Mouse (Mus musculus): ENCODE measurements around the gene Vash2.
"Not testable (repeated sequence)": the region's sequence is repeated elsewhere in the genome, so short reads cannot be mapped to it uniquely, and the experiment has no call there.

Vash2 gene

DNA sequence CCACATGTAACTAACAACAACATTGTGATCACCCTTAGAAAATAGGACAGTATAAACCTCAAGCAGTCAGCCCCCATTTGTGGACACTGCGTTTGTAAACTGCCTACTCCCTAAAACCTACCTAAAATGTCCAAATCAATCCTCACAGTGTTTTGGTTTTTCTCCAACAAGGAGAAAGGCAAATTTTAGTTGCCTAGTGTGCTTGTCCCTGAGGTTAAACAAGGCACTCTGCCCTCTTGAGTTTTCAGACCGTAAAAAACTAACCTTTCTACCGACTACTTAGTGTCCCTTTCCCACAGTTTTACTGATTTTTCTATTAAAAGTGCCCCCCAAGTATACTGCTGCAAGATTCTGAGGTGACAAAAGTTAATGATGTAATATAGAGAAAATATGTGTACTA lies 51.8 kb downstream of the Vash2 start:
- no peak for DNase-seq (ENCODE audit: low read depth, low spot score)

DNA sequence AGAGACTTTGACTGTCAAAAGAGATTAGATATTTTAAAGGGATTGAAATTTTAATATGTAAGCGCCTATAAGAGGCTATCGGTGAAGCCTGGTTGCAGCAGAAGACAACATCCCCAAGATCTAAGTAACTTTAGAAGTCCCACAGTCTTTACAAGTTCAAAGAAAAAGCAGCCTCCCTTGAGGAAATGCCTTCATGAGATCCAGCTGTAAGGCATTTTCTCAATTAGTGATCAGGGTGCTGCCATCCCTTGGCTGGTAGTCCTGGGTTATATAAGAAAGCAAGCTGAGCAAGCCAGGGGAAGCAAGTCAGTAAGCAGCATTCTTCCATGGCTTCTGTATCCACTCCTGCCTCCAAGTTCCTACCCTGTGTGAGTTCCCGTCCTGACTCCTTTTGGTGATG lies 54.3 kb downstream of the Vash2 start, which contains the start of gene Angel2:
Angel2 (plus strand) TSS at position 301 of the 400 bp plus-strand sequence.
- not testable (repeated sequence) for DNase-seq (ENCODE audit: low read depth, low spot score)

DNA sequence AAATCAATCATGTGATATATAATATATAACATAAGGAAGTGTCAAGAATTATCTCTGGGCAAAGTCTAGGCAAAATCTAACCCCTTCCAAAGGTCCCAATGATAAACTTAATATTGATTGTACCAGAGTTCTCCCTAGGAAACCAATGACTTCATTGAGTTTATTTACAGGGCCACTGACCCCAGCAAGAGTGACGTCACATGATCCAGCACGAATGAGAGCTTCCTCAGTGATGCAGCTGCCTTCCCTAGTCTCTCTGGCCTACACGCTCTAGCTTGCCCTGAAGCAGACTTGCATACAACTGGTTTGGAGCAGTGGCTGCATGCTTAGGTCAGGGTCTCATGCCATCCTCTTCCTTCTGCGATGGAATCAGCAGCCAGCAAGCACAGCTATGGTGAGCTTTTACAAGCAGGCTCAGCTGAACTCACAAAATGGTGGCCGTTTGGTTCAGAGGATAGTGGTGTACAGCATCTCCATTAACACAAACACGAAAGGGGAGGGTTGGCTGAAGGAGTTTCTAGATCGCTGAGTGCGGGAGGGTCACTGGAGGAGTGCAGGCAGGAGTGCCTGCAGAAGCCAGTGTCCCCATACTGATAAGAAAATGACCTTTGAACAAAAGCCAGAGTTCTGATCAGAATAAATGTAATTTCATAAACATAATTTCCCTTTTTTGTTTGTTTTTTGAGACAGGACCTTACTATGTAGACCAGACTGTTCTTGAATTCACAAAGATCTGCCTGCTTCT lies 59.2 kb downstream of the Vash2 start:
- DNase-seq (ENCODE audit: low read depth, low spot score), result no peak

DNA sequence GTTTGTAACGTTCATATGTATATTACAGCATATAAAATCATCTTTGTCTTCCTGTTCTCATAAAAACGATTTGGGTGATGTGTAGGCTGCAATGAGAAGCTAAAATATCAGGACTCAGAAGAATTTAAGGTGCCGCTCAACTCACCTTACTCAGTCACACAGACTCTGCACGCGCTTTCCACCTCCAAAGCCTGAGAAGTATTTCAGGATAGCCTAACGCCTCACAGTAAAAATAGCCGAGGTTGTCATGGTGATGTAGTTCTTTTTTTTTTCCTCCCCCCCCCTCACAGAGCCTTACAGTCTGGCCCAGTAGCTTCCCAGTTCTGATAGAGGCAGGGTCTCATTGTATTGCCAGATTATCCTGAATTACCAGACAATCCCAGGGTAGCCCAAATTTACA lies 60.2 kb downstream of the Vash2 start:
- DNase-seq (ENCODE audit: low read depth, low spot score), result no peak

DNA sequence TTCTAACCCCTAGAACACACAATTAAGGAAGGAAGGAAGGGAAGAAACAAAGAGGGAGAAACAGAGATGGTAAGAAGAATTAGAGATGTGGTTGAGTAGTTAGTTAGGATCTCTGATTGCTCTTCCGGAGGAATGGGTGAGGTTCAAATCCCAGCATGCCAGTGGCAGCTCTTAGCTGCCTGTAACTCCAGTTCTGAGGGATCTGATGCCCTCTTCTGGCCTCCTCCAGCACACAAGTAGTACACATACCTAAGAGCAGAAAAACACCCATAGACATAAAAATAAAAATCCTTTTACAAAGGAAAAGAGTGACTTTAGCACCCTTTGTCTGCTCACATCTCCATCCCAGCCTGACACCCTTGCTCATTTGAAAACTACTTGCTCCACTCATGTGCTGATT lies 66.5 kb downstream of the Vash2 start:
- DNase-seq (ENCODE audit: low read depth, low spot score), result no peak

DNA sequence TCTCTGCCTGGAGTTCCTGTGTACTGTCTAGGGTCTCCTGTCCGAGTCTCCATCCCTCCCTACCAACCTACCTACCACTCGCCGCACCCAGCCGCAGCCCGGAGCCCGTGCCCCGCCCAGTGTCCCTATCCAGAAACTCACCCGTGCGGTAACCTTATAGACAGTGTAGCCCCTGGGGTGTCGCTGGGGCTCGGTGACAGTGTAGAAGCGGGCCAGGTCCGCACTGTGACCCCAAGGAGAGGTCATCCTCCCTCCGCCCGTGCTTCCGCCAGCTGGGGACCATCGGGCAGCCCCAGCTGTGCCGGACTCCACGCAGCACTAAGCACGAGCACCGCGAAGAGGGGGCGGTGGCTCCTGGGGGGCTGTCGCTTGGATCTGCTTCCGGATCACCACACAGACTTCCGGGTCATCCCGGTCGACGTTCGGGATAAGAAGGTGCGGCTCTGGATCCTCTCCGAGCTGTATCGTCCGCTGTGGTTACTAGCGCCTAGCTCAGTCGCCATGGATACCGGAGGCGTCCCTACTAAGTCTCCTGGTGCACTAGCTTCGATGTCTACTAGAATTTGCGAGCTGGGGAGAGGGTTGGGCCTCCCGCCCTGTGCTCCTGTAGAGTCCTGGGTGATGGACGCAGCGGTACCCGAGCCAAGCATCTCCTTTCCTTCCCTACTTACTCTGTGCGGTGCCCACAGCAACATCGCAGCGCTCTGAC lies 67.5 kb downstream of the Vash2 start, which contains the start of gene Rps6kc1:
Rps6kc1 (minus strand) TSS at position 356 of the 709 bp plus-strand sequence.
- peak; percentile 81 for DNase-seq (ENCODE audit: low read depth, low spot score)

DNA sequence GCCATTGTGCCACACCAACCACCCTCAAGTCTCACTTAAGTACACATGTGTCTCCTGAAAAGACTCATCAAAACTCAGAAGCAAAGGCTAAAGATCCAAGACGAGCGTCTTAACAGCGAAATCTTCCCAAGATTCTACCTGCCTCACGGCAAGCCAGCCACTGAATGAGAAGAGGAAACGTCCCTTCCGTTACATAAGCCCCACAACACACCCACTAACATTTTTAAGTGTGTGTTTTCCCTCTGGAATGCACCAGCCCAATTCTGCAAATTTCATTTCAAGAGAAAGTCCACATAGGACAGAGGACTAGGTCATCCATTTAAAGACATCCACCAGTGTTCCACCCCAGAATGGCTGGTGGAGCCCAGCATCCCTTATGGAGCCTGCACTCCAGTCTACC lies 68.3 kb downstream of the Vash2 start:
- DNase-seq (ENCODE audit: low read depth, low spot score), result no peak

DNA sequence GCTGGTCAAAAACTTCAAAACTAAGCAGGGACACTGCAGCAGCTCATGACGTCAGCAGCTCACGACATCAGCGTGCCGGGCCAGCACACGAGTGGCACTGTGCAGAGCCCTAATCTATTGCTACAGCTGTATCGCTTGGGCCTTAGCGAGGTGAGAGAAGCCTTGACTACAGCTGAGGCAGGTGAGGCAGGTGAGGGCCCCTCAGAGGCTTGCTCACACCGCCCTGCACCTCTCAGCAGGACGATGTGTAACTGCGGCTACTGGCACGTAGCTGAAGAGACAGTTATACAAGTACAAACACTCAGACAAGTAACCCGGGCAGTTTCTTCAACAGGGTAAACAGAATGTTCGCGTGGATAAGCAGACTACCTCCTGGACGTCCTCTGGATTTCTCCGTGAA lies 74.4 kb downstream of the Vash2 start:
- no peak for DNase-seq (ENCODE audit: low read depth, low spot score)

DNA sequence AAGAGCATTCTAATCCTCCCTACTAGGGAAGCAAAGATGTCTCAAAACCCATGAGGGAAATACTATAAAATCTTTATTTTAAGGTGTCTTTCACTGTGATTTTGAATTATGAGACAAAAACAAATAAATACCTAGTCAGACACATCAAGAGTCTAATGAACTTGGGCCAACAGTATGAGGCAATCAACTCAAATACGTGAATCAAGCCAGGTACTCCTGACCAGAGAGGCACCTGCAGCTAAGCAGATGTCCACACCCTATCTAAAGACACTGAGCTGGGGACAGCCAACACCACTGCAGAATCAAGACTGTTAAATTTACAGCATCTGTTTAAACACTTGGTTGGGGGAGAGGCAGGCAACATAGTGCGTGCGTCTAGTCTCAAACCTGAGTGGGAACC lies 75.0 kb downstream of the Vash2 start:
- DNase-seq (ENCODE audit: low read depth, low spot score), result no peak

DNA sequence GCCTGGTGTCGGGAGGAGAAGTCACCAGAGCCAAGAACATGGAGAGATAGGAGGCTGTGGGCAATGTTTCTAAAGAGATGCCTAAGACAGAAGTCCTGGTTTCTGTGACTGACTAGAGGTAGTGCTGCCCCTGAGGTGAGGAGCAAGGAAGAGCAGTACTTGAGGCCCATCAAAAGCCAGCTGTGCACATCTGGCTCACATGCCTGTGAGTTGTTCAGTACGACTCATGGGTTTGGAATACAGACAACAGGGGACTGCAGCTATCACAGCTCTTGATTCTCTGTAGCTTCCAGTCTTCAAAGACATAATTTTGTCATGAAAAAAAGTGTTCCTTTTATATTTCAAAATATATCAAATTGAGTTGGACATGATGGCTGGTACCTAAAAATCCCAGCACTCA lies 78.0 kb downstream of the Vash2 start:
- DNase-seq (ENCODE audit: low read depth, low spot score), result no peak

DNA sequence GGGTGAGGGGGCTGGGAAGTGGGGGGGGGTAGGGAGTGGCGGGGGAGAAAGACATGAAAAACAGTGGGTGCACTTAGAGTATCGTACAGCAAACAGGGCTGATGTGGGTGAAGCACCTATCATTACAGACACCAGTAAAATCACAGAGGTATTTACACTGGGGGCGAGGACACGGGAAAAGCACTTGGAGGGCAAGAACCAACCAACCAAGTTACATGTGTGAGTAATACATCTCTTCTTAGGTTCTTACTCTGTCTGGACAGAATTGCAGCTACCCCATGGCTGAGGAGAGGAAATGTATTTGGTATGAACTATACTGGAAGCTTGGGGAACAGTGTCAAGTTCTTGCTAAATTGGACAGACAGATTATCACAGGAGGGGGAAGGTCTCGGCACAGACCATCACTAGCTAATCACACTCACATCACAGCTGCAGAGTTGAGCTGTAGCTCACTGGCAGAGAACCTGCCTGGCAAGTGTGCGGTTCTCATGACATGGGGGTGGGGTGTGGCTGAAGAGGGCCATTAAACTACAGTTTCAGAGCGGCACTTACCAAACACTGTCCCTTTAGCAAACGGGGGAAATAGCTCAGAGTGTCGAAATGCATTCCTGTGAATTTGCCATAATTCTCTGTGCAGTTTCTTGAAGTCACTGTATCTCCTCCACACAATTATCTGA lies 80.1 kb downstream of the Vash2 start:
- DNase-seq (ENCODE audit: low read depth, low spot score), result no peak

DNA sequence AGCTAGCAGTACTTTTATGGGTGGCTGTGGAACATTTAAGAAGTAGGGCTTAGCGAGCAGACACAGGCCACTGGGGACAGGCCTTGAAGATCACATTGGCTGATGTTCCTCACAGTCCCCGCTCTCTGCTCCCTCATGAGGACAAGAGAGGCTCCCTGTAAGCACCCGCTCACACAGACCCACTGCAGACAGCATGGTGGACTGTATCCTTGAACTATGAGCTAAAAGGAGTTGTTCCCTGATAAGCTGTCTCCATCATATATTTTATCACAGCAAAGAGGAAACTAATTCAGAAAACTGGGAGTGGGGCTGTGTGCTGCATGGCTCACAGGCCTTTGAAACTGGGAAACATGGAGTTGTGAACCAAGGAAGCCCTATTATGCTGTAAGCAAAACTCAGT lies 80.9 kb downstream of the Vash2 start:
- no peak for DNase-seq (ENCODE audit: low read depth, low spot score)

Data from retina, adult 2 months (tissue).